Mouse (Mus musculus): Measurements from ENCODE around the gene Lpcat2. TPM values are rescaled to one million over a fixed set of nuclear protein-coding genes. Genes with fewer than 3 reads are reported as not detected.

Lpcat2 gene
- polyA plus RNA-seq, 1 experiment: 0.01 TPM

GRCm38 (mm10) chr8:92954044-92954443 is 98.9 kb downstream of the Lpcat2 start:
- Histone ChIP-seq H3K4me3 (ENCODE audit: insufficient read depth, poor library complexity, severe bottlenecking) (no peak overlapping the region), H3K27me3 (ENCODE audit: control insufficient read depth, insufficient read depth, insufficient read length) (no peaks in the 10 kb centered on the region), H3K79me3 (ENCODE audit: low read depth) (no peaks in the 10 kb centered on the region), H3K79me2 (ENCODE audit: control insufficient read depth, insufficient read depth) (no peaks in the 10 kb centered on the region), H3K36me3 (ENCODE audit: control insufficient read depth, insufficient read depth) (no peaks in the 10 kb centered on the region), H3ac (ENCODE audit: control insufficient read depth, insufficient read length, low read depth) (no peak overlapping the region)
- TF ChIP-seq MAX (IDR thresholded peaks at IDR 0.05) (no peak), USF1 (IDR thresholded peaks at IDR 0.05; ENCODE audit: low read depth) (no peak), MYOD1 (IDR thresholded peaks at IDR 0.05; ENCODE audit: control insufficient read depth, insufficient read length, low read depth) (no peak), MYOG (IDR thresholded peaks at IDR 0.05; ENCODE audit: control insufficient read depth, extremely low read depth, insufficient read length) (no peak), FOSL1 (IDR thresholded peaks at IDR 0.05; ENCODE audit: insufficient read depth, low read length, poor library complexity, severe bottlenecking) (no peak), CEBPB (IDR thresholded peaks at IDR 0.05; ENCODE audit: low read depth) (no peak), CTCF (IDR thresholded peaks at IDR 0.05; ENCODE audit: control insufficient read depth, insufficient read depth, insufficient read length) (no peak)

- H3K79me2 ChIP-seq (ENCODE audit: control insufficient read depth, insufficient read depth): no peaks in the 10 kb centered on the region
- TF ChIP-seq MYOG (IDR thresholded peaks at IDR 0.05; ENCODE audit: control insufficient read depth, extremely low read depth, insufficient read length): no peak
- TF ChIP-seq FOSL1 (IDR thresholded peaks at IDR 0.05; ENCODE audit: insufficient read depth, low read length, poor library complexity, severe bottlenecking): no peak
- no peak for TF ChIP-seq MAX (IDR thresholded peaks at IDR 0.05)
- no peak for TF ChIP-seq CEBPB (IDR thresholded peaks at IDR 0.05; ENCODE audit: low read depth)
- no peak for TF ChIP-seq USF1 (IDR thresholded peaks at IDR 0.05; ENCODE audit: low read depth)
- no peak for TF ChIP-seq MYOD1 (IDR thresholded peaks at IDR 0.05; ENCODE audit: control insufficient read depth, insufficient read length, low read depth)
- TF ChIP-seq CTCF (IDR thresholded peaks at IDR 0.05; ENCODE audit: control insufficient read depth, insufficient read depth, insufficient read length): no peak
- H3K4me3 ChIP-seq (ENCODE audit: insufficient read depth, poor library complexity, severe bottlenecking): no peak within 1 kb of the TSS
- no peaks in the 10 kb centered on the region for H3K79me3 ChIP-seq (ENCODE audit: low read depth)
- H3K36me3 ChIP-seq (ENCODE audit: control insufficient read depth, insufficient read depth): no peaks in the 10 kb centered on the region
- H3ac ChIP-seq (ENCODE audit: control insufficient read depth, insufficient read length, low read depth): no peak within 1 kb of the TSS
- peaks cover 11% of the 10 kb centered on the region for H3K27me3 ChIP-seq (ENCODE audit: control insufficient read depth, insufficient read depth, insufficient read length)
Measured at GRCm38 (mm10) chr8:92959779-92960178, 104.6 kb downstream of the Lpcat2 start, which contains the start of gene Slc6a2. Gene Slc6a2 (plus strand): TSS chr8:92960079.

- Histone ChIP-seq H3ac (ENCODE audit: control insufficient read depth, insufficient read length, low read depth) (no peak overlapping the region), H3K4me3 (ENCODE audit: insufficient read depth, poor library complexity, severe bottlenecking) (no peak overlapping the region), H3K79me3 (ENCODE audit: low read depth) (no peaks in the 10 kb centered on the region), H3K27me3 (ENCODE audit: control insufficient read depth, insufficient read depth, insufficient read length) (peaks cover 11% of the 10 kb centered on the region), H3K36me3 (ENCODE audit: control insufficient read depth, insufficient read depth) (no peaks in the 10 kb centered on the region), H3K79me2 (ENCODE audit: control insufficient read depth, insufficient read depth) (no peaks in the 10 kb centered on the region)
- no peak for TF ChIP-seq MAX (IDR thresholded peaks at IDR 0.05)
- no peak for TF ChIP-seq CTCF (IDR thresholded peaks at IDR 0.05; ENCODE audit: control insufficient read depth, insufficient read depth, insufficient read length)
- no peak for TF ChIP-seq MYOD1 (IDR thresholded peaks at IDR 0.05; ENCODE audit: control insufficient read depth, insufficient read length, low read depth)
- TF ChIP-seq MYOG (IDR thresholded peaks at IDR 0.05; ENCODE audit: control insufficient read depth, extremely low read depth, insufficient read length): no peak
- TF ChIP-seq FOSL1 (IDR thresholded peaks at IDR 0.05; ENCODE audit: insufficient read depth, low read length, poor library complexity, severe bottlenecking): no peak
- TF ChIP-seq CEBPB (IDR thresholded peaks at IDR 0.05; ENCODE audit: low read depth): no peak
- no peak for TF ChIP-seq USF1 (IDR thresholded peaks at IDR 0.05; ENCODE audit: low read depth)
Measured at GRCm38 (mm10) chr8:92960451-92960911, 105.3 kb downstream of the Lpcat2 start.

- TF ChIP-seq MYOG (IDR thresholded peaks at IDR 0.05; ENCODE audit: control insufficient read depth, extremely low read depth, insufficient read length): no peak
- TF ChIP-seq MAX (IDR thresholded peaks at IDR 0.05): no peak
- TF ChIP-seq CTCF (IDR thresholded peaks at IDR 0.05; ENCODE audit: control insufficient read depth, insufficient read depth, insufficient read length): no peak
- TF ChIP-seq MYOD1 (IDR thresholded peaks at IDR 0.05; ENCODE audit: control insufficient read depth, insufficient read length, low read depth): no peak
- no peak for TF ChIP-seq USF1 (IDR thresholded peaks at IDR 0.05; ENCODE audit: low read depth)
- TF ChIP-seq FOSL1 (IDR thresholded peaks at IDR 0.05; ENCODE audit: insufficient read depth, low read length, poor library complexity, severe bottlenecking): no peak
- Histone ChIP-seq H3K36me3 (ENCODE audit: control insufficient read depth, insufficient read depth) (no peaks in the 10 kb centered on the region), H3K79me3 (ENCODE audit: low read depth) (no peaks in the 10 kb centered on the region), H3ac (ENCODE audit: control insufficient read depth, insufficient read length, low read depth) (no peak overlapping the region), H3K79me2 (ENCODE audit: control insufficient read depth, insufficient read depth) (no peaks in the 10 kb centered on the region), H3K4me3 (ENCODE audit: insufficient read depth, poor library complexity, severe bottlenecking) (no peak overlapping the region), H3K27me3 (ENCODE audit: control insufficient read depth, insufficient read depth, insufficient read length) (peaks cover 11% of the 10 kb centered on the region)
Measured at GRCm38 (mm10) chr8:92961088-92961487, 105.9 kb downstream of the Lpcat2 start.

GRCm38 (mm10) chr8:92964556-92964955 is 109.4 kb downstream of the Lpcat2 start:
- Histone ChIP-seq H3ac (ENCODE audit: control insufficient read depth, insufficient read length, low read depth) (no peak overlapping the region), H3K79me2 (ENCODE audit: control insufficient read depth, insufficient read depth) (no peaks in the 10 kb centered on the region), H3K27me3 (ENCODE audit: control insufficient read depth, insufficient read depth, insufficient read length) (peaks cover 11% of the 10 kb centered on the region), H3K36me3 (ENCODE audit: control insufficient read depth, insufficient read depth) (no peaks in the 10 kb centered on the region), H3K79me3 (ENCODE audit: low read depth) (no peaks in the 10 kb centered on the region), H3K4me3 (ENCODE audit: insufficient read depth, poor library complexity, severe bottlenecking) (no peak overlapping the region)
- TF ChIP-seq MYOD1 (IDR thresholded peaks at IDR 0.05; ENCODE audit: control insufficient read depth, insufficient read length, low read depth) (no peak), MAX (IDR thresholded peaks at IDR 0.05) (no peak), CEBPB (IDR thresholded peaks at IDR 0.05; ENCODE audit: low read depth) (no peak), FOSL1 (IDR thresholded peaks at IDR 0.05; ENCODE audit: insufficient read depth, low read length, poor library complexity, severe bottlenecking) (no peak), MYOG (IDR thresholded peaks at IDR 0.05; ENCODE audit: control insufficient read depth, extremely low read depth, insufficient read length) (no peak), CTCF (IDR thresholded peaks at IDR 0.05; ENCODE audit: control insufficient read depth, insufficient read depth, insufficient read length) (no peak), USF1 (IDR thresholded peaks at IDR 0.05; ENCODE audit: low read depth) (no peak)

Small RNA genes within 50 kb of the gene (microRNA-seq; reads per million reads assigned to microRNA genes)
- gene Gm22151 (ENCODE audit: borderline microRNAs expressed): not detected

Other genes starting within 250 kb of the Lpcat2 start
- not detected for gene Irx6, start 181.1 kb upstream of the Lpcat2 start, polyA plus RNA-seq (2012; fragmentation: generic; extraction: Trizol)
- gene Mmp2, start 28.0 kb upstream of the Lpcat2 start, polyA plus RNA-seq (2012; fragmentation: generic; extraction: Trizol): 18.1 TPM
- gene Capns2, start 46.1 kb downstream of the Lpcat2 start, polyA plus RNA-seq (2012; fragmentation: generic; extraction: Trizol): not detected
- gene Slc6a2, start 104.7 kb downstream of the Lpcat2 start, polyA plus RNA-seq (2012; fragmentation: generic; extraction: Trizol): not detected
- 0.01 TPM for gene Ces1a, start 192.9 kb downstream of the Lpcat2 start, polyA plus RNA-seq (2012; fragmentation: generic; extraction: Trizol)
- gene Ces1b, start 224.7 kb downstream of the Lpcat2 start, polyA plus RNA-seq (2012; fragmentation: generic; extraction: Trizol): not detected

All from C2C12 (cell line).